Mouse (Mus musculus): ENCODE data around the gene 1110008P14Rik.

- TF ChIP-seq CTCF (IDR thresholded peaks at IDR 0.05; ENCODE audit: control insufficient read depth, insufficient read depth, insufficient read length) (no peak), MYOD1 (IDR thresholded peaks at IDR 0.05; ENCODE audit: control insufficient read depth, insufficient read length, low read depth) (no peak), FOSL1 (IDR thresholded peaks at IDR 0.05; ENCODE audit: insufficient read depth, low read length, poor library complexity, severe bottlenecking) (no peak), USF1 (IDR thresholded peaks at IDR 0.05; ENCODE audit: low read depth) (no peak), MYOG (IDR thresholded peaks at IDR 0.05; ENCODE audit: control insufficient read depth, extremely low read depth, insufficient read length) (no peak), CEBPB (IDR thresholded peaks at IDR 0.05; ENCODE audit: low read depth) (no peak)
Measured at GRCm38 (mm10) chr2:32424796-32425195, 43.1 kb upstream of the 1110008P14Rik start.
